In genomic region chr1:101918872-101919271, GRCm38 (mm10) we compare ENCODE assay signal across 15 mouse cellular contexts.
"Had no signal": no experiment of that assay in that cellular context is flagged by ENCODE, and none has a peak within 500 bp of the region (broad histone marks: within the 10 kb centered on the region; RNA-seq: fewer than 3 reads in every experiment).

No protein-coding gene starts in this region.

- H3K27ac ChIP-seq: neural tube, embryonic 15.5 days; stomach, embryonic 15.5 days; stomach, postnatal 0 days had no signal

- DNase-seq: retina, postnatal 1 day; right cerebral cortex, adult 18-20 months; right cerebral cortex, postnatal 14 days; right cerebral cortex, postnatal 25 days; right cerebral cortex, postnatal 4 days; spleen, adult 18-20 months; thymus, adult 18-20 months; thymus, adult 2 months; thymus, postnatal 14 days; thymus, postnatal 25 days; thymus, postnatal 36 days; thymus, postnatal 4 days had no signal

- H3K9ac ChIP-seq: neural tube, embryonic 15.5 days; stomach, embryonic 15.5 days had no signal

- H3K4me3 ChIP-seq: neural tube, embryonic 15.5 days; stomach, embryonic 15.5 days had no signal

- H3K9me3 ChIP-seq: neural tube, embryonic 15.5 days; stomach, embryonic 15.5 days had no signal

- H3K4me1 ChIP-seq: neural tube, embryonic 15.5 days; stomach, embryonic 15.5 days had no signal

- H3K36me3 ChIP-seq: neural tube, embryonic 15.5 days; stomach, embryonic 15.5 days had no signal
